Mouse (Mus musculus) E14TG2a.4 (cell line): Measurements from ENCODE around the gene Sptb.

ENCODE experiments used
- CTCF ChIP-seq: conservative IDR thresholded peaks from 2 replicates; pipeline ENCODE4 v1.5.1; 2014; ENCODE audit warnings: low read length
- NANOG ChIP-seq: IDR thresholded peaks from 2 replicates; pipeline ENCODE4 v1.6.1; 2014; ENCODE audit warnings: borderline replicate concordance, low read length, mixed read lengths

GRCm38 (mm10) chr12:76687498-76688200 is 22.7 kb downstream of the Sptb start:
- no peak for TF ChIP-seq CTCF
- TF ChIP-seq NANOG, result no peak
